In the genomic region with DNA sequence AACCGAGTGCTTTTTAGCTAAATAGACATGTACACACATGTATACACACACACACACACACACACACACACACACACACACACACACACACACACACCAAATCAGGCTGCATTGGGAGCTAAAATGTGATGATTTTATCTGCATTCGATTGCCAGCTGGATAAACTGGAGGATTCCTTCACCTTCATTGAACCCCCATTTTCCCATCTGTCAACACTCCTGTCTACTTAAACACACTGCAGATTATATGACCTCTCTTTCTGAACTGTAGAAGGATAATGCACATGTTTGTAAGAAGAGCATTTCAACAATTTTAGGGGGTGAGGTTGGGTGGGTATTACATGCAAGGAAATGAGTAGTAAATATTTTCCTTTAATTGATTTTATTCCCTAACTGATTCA, we compare ENCODE assay signal across 25 mouse cellular contexts.
A peak's percentile ranks its signal among the peaks of the same experiment; 100 is the strongest.
DNase-seq lines count a peak whose midpoint lies in the region; ATAC-seq and TF ChIP-seq lines count a peak whose summit lies in the region.
"Had no signal": no experiment of that assay in that cellular context is flagged by ENCODE, and none has a peak within 500 bp of the region (broad histone marks: within the 10 kb centered on the region; RNA-seq: fewer than 3 reads in every experiment).

No protein-coding gene starts in this region.

- no peak for TF ChIP-seq POLR2A in cerebellum, adult 2 months (IDR thresholded peaks at IDR 0.05; ENCODE audit: borderline replicate concordance, insufficient read depth, low read length)

- H3K9ac ChIP-seq in embryonic facial prominence, embryonic 14.5 days (ENCODE audit: low read depth, low read length), result no peak overlapping the region
- H3K9ac ChIP-seq: embryonic facial prominence, embryonic 13.5 days; forebrain, embryonic 13.5 days; heart, embryonic 13.5 days; hindbrain, embryonic 13.5 days had no signal

- H3K9me3 ChIP-seq in embryonic facial prominence, embryonic 14.5 days (ENCODE audit: control insufficient read depth, low read length), result no peaks in the 10 kb centered on the region
- no peaks in the 10 kb centered on the region for H3K9me3 ChIP-seq in embryonic facial prominence, embryonic 10.5 days
- H3K9me3 ChIP-seq: embryonic facial prominence, embryonic 13.5 days; forebrain, embryonic 10.5 days; forebrain, embryonic 13.5 days; heart, embryonic 10.5 days; heart, embryonic 13.5 days; hindbrain, embryonic 13.5 days had no signal

- no peak overlapping the region for H3K4me3 ChIP-seq in cerebellum, adult 2 months (replicated peaks; ENCODE audit: insufficient read depth, low read depth, low read length)
- H3K4me3 ChIP-seq in embryonic facial prominence, embryonic 14.5 days (ENCODE audit: low read depth, low read length), result no peak overlapping the region
- H3K4me3 ChIP-seq in embryonic facial prominence, embryonic 10.5 days, result no peak overlapping the region
- H3K4me3 ChIP-seq in layer of hippocampus, adult 2 months, result no peak overlapping the region
- H3K4me3 ChIP-seq: embryonic facial prominence, embryonic 13.5 days; forebrain, embryonic 10.5 days; forebrain, embryonic 13.5 days; heart, adult 2 months; heart, embryonic 10.5 days; heart, embryonic 13.5 days; hindbrain, embryonic 13.5 days had no signal

- no peak for ATAC-seq in embryonic facial prominence, embryonic 14.5 days (ENCODE audit: low read depth)
- ATAC-seq: activated CD4-positive, CD25-positive, alpha-beta regulatory T cell, adult 4 months; forebrain, embryonic 13.5 days; forebrain, embryonic 16.5 days; intestine, postnatal 0 days had no signal

- no peaks in the 10 kb centered on the region for H3K36me3 ChIP-seq in embryonic facial prominence, embryonic 14.5 days (ENCODE audit: control insufficient read depth, insufficient read depth, low read length)
- H3K36me3 ChIP-seq in embryonic facial prominence, embryonic 10.5 days (replicated peaks), result no peaks in the 10 kb centered on the region
- H3K36me3 ChIP-seq: embryonic facial prominence, embryonic 13.5 days; forebrain, embryonic 10.5 days; heart, embryonic 10.5 days; heart, embryonic 13.5 days; hindbrain, embryonic 13.5 days had no signal

- H3K27ac ChIP-seq in cerebellum, adult 2 months (ENCODE audit: insufficient read depth, low read length), result no peak overlapping the region; the same call in 1 of the 2 replicates
- no peak overlapping the region for H3K27ac ChIP-seq in embryonic facial prominence, embryonic 14.5 days (replicated peaks; ENCODE audit: low read depth, low read length)
- H3K27ac ChIP-seq in embryonic facial prominence, embryonic 10.5 days (replicated peaks), result no peak overlapping the region
- peak overlapping the region; percentile 3; the same call in 1 of the 2 replicates for H3K27ac ChIP-seq in layer of hippocampus, adult 2 months
- H3K27ac ChIP-seq: embryonic facial prominence, embryonic 13.5 days; forebrain, embryonic 10.5 days; forebrain, embryonic 13.5 days; heart, adult 2 months; heart, embryonic 10.5 days; heart, embryonic 13.5 days; hindbrain, embryonic 13.5 days had no signal

- TF ChIP-seq CTCF in cerebellum, adult 2 months (IDR thresholded peaks at IDR 0.05; ENCODE audit: borderline replicate concordance, insufficient read depth, low read depth, low read length), result no peak
- TF ChIP-seq CTCF in layer of hippocampus, adult 2 months (conservative IDR thresholded peaks at IDR 0.05), result no peak

- H3K4me2 ChIP-seq in embryonic facial prominence, embryonic 14.5 days (ENCODE audit: low read depth, low read length), result no peak overlapping the region
- H3K4me2 ChIP-seq: embryonic facial prominence, embryonic 13.5 days; forebrain, embryonic 13.5 days; heart, embryonic 13.5 days; hindbrain, embryonic 13.5 days had no signal

- no peaks in the 10 kb centered on the region for H3K27me3 ChIP-seq in cerebellum, adult 2 months (ENCODE audit: control insufficient read depth, insufficient read depth, low read length)
- no peaks in the 10 kb centered on the region for H3K27me3 ChIP-seq in embryonic facial prominence, embryonic 14.5 days (replicated peaks; ENCODE audit: control insufficient read depth, insufficient read depth, low read length)
- no peaks in the 10 kb centered on the region for H3K27me3 ChIP-seq in embryonic facial prominence, embryonic 10.5 days (replicated peaks; ENCODE audit: low read depth, poor library complexity, severe bottlenecking)
- H3K27me3 ChIP-seq: embryonic facial prominence, embryonic 13.5 days; forebrain, embryonic 13.5 days; heart, embryonic 13.5 days; hindbrain, embryonic 13.5 days had no signal

- 24% methylated on average over 2 of the region's 2 CpGs for WGBS in cerebellum, adult 2 months
- 73% methylated on average over 2 of the region's 2 CpGs for WGBS in embryonic facial prominence, embryonic 14.5 days
- 83% methylated on average over 2 of the region's 2 CpGs for WGBS in embryonic facial prominence, embryonic 10.5 days

- DNase-seq in cerebellum, adult 2 months, result peak; percentile 17 to 49
- DNase-seq in cerebellum, adult 9-11 months, result no peak
- DNase-seq in embryonic facial prominence, embryonic 14.5 days (ENCODE audit: low spot score), result peak; percentile 1
- DNase-seq in embryonic facial prominence, embryonic 10.5 days (ENCODE audit: low spot score), result no peak
- no peak for DNase-seq in layer of hippocampus, adult 2 months (ENCODE audit: low spot score in 2 of 2)
- no peak for DNase-seq in layer of hippocampus, adult 9-10 months (ENCODE audit: low spot score)
- DNase-seq in retina, embryonic 14.5 days (ENCODE audit: low spot score), result peak; percentile 60
- DNase-seq in spleen, adult 12 weeks (ENCODE audit: low spot score), result no peak
- DNase-seq: adrenal gland, adult 8-10 months; adrenal gland, postnatal 25 days; cerebellum, adult 11-12 months; gastrocnemius, postnatal 10 days; gastrocnemius, postnatal 36 days; heart, adult 2 months; heart, postnatal 14 days; heart, postnatal 4 days had no signal

- peaks cover 8% of the 10 kb centered on the region; the same call in 1 of the 2 replicates for H3K4me1 ChIP-seq in cerebellum, adult 2 months (ENCODE audit: control insufficient read depth, insufficient read depth, low read length)
- H3K4me1 ChIP-seq in embryonic facial prominence, embryonic 14.5 days (ENCODE audit: control insufficient read depth, insufficient read depth, low read length), result no peaks in the 10 kb centered on the region
- H3K4me1 ChIP-seq in embryonic facial prominence, embryonic 10.5 days, result no peaks in the 10 kb centered on the region
- H3K4me1 ChIP-seq: embryonic facial prominence, embryonic 13.5 days; forebrain, embryonic 10.5 days; forebrain, embryonic 13.5 days; heart, embryonic 10.5 days; heart, embryonic 13.5 days; hindbrain, embryonic 13.5 days had no signal

Comparison
In these comparisons a context has a peak if more than half of its experiments do, and no peak if none do; other contexts are left out.
1. DNase-seq: peak in cerebellum, adult 2 months (2 of 2), embryonic facial prominence, embryonic 14.5 days (single experiment) and retina, embryonic 14.5 days (single experiment); none in cerebellum, adult 9-11 months (single experiment), embryonic facial prominence, embryonic 10.5 days (single experiment), layer of hippocampus, adult 2 months (0 of 2), layer of hippocampus, adult 9-10 months (single experiment) and spleen, adult 12 weeks (single experiment).